Mouse (Mus musculus) mature B cell (primary cell): ENCODE results near the gene Orai2.
"Not testable (repeated sequence)": the region's sequence is repeated elsewhere in the genome, so short reads cannot be mapped to it uniquely, and the experiment has no call there.

Source experiments
- in situ Hi-C: fragments of 300-500 bp; cut with MboI; formaldehyde crosslinking; loops from 2 replicates; pipeline ENCODE4 v1.14.3; 2019

Gene Orai2

DNA sequence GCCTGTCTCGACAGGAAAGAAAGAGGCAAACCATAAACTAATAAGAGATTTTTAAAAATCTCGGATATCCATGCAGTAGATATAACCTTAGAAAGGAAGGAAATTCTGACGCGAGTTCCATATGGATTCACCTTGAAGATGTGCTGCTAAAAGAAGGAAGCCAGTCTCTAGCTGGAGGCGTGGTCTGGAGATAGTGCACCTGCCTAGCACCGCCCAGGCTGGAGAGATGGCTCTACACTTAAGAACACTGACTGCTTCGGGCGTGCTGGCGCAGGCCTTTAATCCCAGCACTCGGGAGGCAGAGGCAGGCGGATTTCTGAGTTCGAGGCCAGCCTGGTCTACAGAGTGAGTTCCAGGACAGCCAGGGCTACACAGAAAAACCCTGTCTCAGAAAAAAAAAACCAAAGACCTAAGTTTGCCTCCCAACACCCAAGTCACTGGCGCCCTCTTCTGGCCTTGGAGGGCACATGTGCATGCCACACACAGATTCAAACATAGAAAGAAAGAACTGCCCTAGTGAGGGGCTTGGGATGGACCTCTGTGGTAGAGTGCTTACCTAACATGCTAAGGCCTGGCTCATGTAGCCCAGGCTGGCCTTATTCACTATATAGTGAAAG lies 32.7 kb downstream of the Orai2 start:
- in situ Hi-C loops, result no loop called here

DNA sequence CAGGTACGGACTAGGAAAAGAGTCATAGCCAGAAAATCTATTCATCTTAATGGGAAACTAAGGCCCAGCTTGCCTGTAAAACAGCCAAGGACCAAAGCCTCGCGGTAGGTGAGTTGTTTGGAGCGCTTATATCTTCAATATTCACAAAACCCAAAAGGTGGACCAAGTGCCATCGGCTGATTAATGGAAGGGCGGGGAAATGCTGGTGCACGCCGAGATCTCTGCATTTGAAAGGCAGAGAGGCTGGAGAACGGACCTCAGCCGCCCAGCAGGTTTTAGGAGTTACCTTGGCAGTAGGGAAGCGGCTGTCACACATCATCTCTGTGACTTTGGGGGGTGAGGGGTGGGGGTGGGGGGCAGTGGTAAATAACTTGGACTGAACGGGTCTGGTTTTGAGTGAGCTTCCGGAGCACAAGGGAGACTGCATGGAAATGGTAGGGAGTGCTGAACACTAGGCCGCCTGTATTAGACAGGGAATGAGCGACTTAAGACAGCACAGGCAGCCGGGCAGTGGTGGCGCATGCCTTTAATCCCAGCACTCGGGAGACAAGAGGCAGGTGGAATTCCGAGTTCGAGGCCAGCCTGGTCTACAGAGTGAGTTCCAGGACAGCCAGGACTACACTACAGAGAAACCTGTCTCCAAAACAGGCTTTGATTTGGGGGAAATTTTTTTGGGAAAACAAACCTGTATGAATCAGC lies 34.1 kb downstream of the Orai2 start:
- in situ Hi-C loops, result no loop called here

DNA sequence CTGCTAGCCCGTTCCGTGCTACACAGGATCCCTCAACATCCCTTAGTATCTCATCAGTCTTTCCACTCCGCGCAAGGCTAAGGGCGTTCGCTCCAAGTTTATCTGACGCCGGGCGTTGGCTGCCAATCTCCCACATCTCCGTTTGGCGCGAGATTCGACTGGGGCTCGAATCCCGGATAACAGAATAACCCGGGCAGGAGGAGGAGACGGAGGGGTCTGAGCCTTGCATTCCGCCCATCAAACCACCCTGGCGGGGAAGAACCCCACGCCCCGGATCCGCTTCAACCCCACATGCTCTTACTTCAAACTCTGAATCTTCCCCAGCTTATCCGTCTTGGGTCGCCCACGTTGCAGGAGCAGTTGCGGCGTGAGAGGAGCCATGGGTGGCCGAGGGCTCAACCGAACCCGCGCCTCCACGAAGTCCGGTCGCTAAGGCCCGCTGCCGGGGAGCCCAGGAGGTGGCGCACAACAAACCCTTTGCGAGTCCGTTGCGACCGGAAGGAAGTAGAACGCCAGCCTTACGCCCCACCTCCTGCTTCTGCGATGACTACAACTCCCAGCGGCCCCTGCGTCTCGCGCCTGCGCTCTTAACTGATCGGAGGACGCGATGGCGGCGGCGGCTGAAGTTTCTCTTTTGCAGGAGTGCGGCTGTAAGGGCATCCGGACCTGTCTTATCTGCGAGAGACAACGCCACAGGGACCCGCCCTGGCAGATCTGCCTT lies 34.8 kb downstream of the Orai2 start, which contains the start of the genes Lrwd1 and Alkbh4:
TSS of gene Lrwd1 (minus strand) at position 504 of the 721 bp plus-strand sequence.
TSS of gene Alkbh4 (plus strand) at position 576 of the 721 bp plus-strand sequence.
- in situ Hi-C loops, result no loop called here

DNA sequence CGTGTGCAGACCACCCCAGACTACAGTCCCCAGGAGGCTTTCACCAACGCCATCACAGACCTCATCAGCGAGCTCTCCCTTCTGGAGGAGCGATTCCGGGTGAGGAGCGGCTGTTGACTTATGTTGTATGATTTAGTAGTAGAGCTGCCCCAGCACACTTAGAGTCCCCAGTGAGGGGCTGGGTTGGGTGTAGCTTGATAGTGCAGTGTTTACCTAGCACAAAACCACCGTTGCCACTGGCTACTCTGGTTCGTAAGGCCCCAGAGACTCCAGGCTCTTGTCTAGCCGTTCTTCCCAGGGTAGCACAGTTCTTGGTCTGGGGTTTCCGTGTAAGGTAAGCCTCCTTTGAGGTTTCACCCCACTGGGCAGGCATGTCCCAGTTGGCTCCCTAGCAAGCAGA lies 48.3 kb downstream of the Orai2 start:
- in situ Hi-C loops, result no loop called here

DNA sequence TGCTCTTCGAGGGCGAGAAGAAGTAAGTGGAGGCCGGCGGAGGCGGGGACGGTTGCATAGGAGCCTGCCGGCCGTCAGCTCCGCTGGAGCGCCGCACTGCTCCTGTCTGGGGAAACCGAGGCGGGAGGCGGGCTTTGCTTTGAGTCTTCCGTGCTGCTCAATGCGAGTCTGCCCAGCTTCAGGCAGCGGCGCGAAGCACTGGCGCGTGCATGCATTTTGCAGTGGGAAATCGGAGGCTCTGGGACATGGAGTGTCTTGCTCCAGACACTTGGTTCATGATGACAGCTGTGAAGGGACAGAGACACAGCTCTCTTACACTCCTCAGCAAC lies 53.8 kb downstream of the Orai2 start:
- in situ Hi-C loops, result no loop called here

DNA sequence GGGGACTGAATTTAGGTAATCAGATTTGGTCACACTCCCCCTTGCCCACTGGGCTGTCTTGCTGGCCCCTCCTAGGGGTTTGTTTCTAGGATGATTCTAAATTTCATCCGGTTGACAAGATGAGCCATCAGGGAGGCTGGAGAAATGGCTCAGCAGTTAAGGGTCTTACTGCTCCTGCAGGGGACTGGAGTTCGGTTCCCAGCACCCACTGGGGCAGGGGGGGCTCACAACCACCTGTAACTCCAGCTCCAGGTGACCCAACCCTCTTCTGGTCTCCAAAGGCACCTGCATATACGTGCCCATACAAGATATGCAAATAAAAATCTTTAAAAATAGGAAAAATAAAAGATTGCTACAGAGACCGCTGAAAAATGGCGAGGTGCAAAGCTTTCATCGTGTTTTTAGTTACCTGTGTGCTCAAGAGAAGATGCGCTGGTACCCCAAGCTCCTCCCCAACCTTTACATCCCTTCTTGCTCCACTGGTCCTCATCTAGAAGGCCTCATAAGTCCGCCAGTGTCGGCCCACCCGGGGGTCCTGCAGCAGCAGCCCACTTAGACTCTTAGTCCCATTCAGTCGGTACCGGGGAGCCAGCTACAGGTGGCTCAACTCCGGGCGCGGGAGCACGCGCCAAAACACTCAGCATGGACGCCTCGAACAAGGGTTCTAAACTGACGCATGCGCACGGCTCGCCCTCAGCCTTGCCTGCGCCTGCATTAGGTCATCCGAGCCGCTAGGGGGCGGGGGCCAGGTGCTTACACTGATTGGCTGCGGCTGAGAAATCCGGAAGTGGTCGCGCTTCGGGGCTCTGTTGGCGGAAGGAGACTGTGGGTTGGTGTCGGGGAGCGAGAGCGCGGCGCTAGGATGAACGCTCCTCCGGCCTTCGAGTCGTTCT lies 54.4 kb downstream of the Orai2 start, which contains the start of gene Polr2j:
TSS of gene Polr2j (plus strand) at position 741 of the 893 bp plus-strand sequence.
- in situ Hi-C loops, result no loop called here

DNA sequence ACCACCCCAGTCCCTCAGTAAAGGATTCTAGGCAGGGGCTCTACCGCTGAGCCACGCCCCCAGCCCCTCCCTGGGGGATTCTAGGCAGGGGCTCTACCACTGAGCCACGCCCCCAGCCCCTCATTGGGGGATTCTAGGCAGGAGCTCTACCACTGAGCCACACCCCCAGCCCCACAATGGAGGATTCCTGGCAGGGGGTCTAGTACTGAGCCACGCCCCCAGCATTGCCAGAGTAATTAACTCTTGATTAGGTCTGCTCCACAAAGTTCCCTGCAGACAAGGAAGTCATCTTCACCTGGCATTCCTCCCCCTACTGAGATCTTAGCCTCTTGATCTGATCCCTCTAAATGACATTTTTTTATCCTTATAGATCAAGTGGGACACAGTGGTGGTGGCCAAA lies 57.0 kb downstream of the Orai2 start:
- in situ Hi-C loops, result not testable (repeated sequence)

DNA sequence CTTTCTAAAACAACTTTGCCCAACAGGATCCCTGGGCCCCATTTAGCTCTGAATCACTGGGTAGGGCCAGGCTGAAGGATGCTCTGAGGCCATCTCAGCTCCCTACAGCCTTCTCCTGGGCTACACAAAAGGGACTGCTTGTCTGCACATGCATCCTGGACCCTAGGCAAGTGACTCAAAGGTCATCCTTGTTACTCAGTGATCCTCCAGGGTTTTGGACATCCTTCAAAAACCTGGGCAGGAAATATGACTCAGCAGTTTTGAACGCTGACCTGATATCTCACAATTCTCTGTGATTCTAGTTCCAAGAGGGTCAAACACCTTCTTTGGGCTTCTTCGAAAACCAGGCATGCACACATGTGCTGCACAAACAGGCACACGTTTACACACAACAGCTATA lies 61.5 kb downstream of the Orai2 start:
- in situ Hi-C loops, result no loop called here

DNA sequence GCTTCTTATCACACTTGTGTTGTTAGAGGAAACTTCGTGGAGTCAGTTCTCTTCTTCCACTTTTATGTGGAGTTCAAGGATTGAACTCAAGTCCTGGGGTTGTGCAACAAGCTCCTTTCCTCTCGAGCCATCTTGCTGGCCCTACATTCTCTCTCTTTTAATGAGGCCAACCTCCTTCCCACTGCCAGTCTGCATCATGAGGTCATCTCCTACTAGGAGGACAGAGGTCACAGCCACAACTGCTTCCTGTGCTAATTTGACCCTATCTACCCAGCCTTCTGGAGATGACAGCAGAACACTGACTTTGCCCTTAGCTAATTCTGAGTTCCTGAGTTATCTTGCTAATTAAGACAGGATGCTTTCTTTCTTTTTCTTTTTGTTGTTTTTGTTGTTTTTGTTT lies 62.0 kb downstream of the Orai2 start:
- in situ Hi-C loops, result no loop called here

DNA sequence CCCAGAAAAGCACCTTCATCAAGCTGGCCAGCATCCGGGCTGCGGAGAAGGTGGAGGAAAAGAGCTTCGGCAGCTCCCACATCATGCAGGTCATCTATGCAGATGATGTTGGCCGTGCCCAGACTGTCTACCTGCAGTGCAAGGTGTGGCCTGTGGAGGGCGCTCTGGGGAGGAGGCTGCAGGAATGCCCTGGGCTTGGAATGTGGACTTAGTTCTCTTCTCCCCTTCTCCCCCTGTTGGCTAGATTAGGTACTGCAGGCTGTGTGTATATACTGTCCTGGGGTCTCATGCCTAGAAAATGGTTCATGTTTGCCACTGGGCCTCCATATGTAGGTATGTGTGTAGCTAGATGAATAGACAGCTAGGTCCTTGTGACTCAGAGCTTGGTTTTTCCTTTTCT lies 66.0 kb downstream of the Orai2 start:
- in situ Hi-C loops, result no loop called here

DNA sequence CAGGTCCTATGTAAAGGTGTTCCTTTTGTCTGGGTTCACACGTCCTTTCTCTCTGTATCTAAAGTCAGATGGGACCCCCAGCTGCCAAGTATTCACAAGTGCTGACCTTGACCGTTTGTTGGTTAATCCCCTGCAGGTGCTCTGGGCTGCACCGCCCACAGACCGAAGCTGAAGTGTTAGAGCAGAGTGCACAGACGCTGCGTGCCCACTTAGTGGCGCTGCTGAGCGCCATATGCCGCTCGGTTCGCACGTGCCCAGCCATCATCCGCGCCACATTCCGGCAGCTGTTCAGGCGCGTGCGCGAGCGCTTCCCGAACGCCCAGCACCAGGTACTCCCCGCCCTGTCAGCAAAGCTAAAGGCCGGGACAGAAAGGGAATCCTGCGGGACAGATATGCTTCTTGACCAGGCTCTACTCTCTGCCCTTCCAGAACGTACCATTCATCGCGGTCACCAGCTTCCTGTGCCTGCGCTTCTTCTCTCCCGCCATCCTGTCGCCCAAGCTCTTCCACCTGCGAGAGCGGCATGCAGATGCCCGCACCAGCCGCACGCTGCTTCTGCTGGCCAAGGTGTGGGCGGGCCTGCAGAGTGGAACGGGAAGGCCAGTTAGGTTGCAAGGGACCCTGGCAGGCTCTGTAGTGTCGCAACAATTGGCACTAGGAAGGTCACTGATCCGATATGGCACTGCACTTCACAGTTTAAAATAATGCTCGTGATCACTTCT lies 68.3 kb downstream of the Orai2 start:
- in situ Hi-C loops, result no loop called here

DNA sequence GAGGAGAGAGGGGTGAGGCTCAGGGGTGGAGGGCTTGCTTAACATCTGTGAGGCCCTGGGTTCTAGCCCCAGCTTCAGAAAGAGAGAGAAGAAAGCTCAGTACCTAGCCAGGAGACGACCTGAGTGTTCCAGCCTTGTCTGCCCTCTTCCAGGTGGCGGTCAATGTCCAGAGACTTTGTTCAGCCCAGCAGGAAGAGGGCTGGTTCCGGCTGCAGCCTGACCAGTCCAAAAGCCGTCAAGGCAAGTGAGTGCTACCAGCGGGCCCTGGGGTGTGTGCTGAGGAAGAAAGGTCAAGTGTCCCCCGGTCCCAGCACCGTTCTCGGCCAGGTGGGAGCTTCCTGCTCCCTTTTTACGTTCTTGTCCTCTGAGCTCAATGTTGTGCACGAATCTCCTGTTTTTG lies 72.0 kb downstream of the Orai2 start:
- in situ Hi-C loops, result no loop called here
